Mouse (Mus musculus) brain, adult 2 months (tissue): ENCODE data around the gene Tef.

Source experiments
- DNase-seq: peaks from one replicate; pipeline ENCODE4 v3.0.0; 2011; ENCODE audit warnings: low read depth, low spot score

Tef gene

DNA sequence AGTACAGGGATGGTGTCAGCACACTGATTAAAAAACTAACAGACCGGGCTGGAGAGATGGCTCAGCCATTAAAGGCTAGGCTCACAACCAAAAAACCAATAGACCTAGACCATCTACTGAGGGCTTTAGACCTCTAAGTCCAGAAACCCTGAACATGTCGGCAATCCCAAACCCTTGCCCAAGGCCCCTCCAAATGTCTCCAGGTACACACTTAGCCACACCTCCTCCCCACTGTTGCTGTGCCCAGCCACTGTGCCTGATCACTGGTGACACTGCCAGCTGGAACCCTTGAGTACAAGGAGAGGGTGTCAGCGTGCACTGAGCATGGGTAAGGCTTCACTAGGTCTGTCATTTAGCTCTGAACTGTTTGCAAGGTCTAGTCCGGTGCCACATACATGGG, 3.8 kb upstream of the Tef start:
- no peak for DNase-seq

DNA sequence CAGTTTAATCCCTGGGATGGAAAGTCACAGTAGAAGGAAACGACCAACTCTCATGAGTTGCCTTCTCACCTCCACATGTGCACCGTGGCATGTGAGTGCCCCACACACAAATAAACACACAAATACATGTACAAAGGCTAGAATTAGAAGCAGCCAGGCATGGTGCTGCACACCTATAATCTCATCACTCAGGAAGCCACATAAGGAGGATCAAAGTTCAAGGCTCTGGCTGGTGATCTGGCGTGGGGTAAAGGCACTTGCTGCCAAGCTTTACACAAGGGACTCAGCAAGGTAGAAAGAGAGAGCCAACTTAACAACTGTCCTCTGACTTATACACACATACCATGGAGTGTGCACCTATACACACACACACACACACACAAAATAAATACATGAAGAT, 1.8 kb upstream of the Tef start:
- no peak for DNase-seq

DNA sequence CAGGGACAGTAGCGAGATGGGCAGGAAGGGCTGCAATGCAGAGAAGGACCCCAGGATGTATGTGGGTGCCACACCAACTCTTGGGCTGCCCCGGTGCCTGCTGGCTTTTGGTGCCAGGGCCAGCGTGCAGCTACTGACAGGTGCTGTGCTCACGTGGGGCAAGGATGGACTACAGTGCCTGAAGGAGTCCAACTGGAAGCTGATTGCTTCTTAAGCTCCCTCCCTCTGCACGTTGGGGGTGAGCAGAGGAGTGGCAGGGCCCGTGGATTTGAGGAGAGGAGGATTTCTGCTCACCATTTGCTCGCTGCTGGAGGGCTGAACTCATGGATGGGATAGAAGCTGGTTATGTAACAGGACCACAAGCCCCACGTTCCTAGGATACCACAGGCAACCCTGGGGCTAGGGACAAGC, 725 bp downstream of the Tef start:
- DNase-seq = peak; percentile 97

DNA sequence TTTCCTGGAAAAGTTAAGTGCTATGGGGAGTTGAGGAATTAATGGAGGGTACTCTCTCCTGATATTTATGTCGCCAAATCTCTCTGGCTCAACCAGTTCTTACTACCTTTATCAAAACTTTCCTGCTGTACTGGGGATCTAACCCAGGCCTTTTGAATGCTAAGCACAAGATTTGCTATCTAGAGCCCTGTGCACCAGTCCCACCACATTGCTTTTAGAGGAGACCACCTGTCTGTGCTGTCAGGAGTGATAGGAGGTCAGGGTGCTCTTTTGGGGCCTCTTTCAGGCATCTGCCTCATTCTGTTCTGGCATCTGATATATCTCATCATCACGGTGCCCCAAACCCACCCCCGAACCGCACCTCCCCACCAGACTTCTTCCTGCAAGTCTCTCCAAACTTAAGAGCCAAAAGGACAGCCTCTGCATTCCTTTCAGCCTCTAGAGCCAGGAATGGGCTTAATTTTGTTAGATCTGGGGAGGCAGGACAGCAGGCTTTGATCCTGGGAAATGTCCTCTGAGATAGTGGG, 1.3 kb downstream of the Tef start:
- no peak for DNase-seq

DNA sequence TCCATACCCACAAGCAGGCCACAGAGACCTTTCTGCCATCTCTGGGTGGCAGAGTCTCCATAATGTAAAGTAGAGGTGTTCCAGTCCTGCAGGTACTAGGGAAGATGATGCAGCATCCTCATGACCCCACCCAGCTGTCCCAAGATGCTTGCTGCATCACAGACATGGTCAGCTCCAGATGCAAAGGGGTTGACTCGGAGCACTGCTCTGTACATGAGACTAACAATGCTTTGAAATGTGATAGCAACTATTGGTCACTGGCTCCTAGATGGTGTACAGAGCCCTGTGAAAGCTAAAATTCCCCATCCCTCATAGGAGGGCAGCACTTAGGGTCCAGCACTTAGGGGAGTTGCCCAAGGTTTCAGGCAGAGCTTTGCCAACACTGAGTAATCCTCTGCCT, 2.0 kb downstream of the Tef start:
- no peak for DNase-seq

DNA sequence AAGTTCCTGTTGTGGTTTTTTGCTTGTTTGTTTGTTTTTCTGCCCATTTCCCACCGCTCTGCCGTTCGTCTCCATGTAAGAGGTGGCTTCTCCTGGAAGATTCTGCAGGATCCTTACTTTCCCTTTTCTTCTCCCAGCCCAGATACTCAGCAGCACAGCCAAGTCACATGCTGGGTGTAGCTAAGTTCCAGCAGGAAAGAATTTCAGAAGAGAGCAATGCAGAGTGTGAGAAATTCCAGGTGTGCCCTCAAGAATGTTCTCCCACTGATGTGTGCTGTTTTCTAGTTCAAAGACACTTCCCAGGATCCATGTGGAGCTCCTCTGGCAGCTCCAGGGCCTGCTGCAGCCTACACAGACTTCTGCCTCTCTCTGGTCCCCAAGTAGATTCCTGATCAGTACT, 2.7 kb downstream of the Tef start:
- no peak for DNase-seq

DNA sequence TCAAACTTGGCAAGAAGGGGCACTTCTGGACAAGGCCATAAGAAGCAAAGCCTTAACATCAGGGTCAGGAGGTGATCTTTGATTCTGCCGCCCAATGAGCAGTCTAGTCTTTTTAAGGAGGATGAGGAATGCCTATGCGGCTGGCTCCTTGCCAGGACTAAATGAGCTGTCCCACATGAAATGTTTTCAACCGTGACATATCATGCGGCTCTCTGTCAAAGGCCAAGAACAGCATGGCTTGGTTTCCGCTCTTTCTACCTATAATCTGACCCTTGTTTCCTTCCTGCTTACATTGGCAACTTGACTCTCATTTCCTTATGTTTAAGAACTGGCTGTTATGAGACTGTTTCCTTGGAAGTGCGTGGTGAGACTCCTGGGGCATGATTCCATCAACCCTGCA, 3.4 kb downstream of the Tef start:
- DNase-seq = peak; percentile 53

DNA sequence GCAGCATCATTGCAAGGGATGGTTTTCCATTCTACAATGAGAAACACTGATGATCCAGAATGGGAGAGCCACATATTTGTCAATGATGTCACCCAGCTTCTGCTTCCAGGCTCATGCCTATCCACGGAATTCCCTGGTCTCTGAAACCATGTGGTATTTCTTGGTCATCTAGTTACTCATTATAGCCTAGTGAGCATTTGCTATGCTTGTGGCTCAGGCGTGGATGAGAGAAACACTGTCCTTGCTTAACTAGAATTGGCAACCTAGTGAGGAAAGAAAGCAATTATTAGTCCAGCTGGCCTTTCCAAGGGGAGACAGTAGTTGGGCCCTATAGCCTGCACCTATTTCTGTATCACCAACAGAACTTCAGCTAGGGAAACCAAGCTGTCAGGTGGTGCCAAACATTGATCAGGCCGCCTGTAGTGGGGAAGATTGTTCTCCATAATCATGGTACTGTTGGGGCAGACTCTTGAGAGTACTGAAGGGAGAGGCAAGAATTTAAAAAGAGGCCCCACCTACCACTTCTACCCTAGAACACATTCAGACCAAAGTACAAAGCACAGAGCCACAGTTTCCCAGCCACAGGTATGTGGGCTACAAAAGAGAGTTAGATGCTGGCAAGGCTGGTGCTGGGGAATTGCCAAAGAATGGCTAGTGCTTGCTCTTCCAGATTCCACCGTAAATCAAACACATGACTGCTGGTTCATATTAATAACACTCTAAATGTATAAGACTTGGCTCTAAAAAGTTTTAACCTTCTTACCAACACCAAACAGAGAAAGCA, 4.6 kb downstream of the Tef start:
- no peak for DNase-seq

DNA sequence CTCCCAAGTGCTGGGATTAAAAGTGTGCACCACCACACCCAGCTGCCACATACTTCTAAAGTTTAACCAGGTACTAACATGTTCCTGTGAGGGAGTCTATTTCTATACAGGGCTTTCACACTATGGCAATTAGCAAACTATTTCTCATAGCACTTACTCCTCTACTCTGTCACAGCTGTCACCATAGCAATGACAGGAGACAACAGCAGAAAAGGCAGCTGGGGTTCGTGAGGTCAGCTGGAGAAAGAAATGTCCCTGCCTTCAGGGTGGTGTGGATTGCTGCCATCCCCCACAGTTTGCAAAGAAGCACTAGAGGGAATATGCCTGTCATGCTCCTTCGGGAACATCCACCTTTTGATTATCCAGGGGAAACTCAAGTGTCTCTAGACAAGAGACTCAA, 6.6 kb downstream of the Tef start:
- no peak for DNase-seq

DNA sequence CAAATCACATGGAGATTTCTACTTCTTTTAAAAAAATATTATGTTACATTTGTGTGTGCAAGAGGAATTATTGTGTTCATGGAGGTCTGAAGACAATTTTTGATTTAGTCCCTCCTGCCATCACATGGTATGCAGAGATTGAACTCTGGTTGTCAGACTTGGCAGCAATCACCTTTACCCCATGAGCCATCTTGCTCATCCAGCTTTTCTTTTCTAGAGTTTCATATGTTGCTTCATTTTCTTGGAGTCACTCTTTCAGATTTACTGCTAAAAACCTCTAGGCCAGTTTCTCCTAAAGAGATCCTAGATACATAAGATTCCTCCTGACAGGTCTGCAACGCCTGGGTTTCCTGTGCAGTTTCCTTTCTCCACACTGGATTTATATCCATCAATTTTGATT, 7.3 kb downstream of the Tef start:
- no peak for DNase-seq

DNA sequence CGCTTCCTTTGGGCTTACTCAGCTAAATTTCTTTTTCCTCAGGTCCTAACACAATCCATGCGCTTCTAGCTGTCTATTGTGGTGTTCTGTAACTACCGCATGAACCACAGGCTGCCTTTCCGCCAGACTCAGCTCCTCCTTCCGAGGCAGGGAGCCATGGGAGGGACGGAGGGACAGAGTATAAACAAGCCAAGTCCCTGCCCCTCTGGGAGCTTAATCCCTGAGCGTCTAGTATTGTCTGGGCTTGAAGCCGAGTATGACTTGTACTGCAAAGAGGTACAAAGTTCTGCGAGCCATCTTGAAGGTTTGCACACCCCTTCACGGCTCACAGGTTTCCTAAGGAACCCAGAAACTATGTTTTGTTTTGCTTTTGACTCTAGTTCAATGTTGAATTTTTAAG, 7.9 kb downstream of the Tef start:
- DNase-seq = peak; percentile 96

DNA sequence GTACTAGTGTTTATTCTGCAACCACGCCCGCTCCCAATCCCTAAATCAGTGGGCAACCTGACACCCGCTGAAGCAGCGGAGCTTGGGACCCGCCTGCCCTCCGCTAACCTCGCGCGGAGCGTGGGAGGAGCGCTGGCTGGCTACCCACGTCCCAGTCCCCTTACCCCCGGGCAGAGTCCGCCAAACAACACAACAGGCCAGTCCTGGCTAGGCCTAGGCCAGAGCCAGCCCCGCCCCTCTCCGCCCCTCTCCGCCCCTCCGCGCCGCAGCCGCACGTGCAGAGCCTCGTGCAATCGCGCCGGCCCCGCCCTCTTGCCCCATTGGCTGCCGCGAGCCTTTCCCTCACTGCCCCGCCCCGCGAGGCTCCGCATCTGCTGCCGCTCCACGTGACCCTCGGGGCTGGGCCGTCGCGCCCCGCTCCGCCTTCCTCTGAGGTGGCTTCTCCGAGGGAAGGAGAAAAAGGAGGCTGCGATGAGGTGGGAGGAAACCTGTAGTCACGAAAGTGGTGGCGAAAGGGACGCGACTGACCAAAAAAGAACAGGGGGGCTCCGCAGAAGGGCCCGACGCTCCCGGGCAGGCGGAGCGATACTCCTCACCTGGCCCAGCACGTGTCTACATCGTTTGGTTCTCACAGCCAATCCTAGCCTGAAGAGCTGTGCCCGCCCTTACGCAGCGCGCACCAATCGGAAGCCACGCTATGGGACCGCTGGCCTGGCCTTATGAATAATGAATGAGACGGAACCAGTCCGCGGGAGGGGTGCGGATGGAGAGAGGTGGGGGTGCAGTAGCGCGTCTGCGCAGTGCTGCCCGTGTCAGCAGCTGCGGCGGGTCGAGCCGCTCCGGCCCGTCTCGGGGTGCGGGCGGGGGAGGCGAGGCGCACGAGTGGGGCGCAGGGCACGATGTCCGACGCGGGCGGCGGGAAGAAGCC, 8.7 kb downstream of the Tef start:
- DNase-seq = peak; percentile 100

DNA sequence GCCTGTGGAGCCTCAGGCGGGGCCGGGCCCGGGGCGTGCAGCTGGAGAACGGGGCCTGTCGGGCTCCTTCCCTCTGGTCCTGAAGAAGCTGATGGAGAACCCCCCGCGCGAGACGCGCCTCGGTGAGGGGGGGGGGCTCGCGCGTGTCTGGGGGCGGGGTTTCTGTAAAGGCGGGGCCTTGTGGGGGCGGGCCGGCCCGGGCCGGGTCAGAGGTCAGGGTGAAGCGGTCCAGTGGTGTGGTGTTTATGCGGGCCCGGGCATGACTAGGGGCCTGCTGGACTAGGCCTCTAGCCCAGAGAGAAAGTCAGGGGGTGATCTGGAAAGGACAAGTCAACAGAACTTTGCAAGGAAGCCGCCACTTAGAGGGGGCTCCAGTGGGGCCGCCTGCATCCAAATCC, 9.4 kb downstream of the Tef start:
- DNase-seq = no peak

DNA sequence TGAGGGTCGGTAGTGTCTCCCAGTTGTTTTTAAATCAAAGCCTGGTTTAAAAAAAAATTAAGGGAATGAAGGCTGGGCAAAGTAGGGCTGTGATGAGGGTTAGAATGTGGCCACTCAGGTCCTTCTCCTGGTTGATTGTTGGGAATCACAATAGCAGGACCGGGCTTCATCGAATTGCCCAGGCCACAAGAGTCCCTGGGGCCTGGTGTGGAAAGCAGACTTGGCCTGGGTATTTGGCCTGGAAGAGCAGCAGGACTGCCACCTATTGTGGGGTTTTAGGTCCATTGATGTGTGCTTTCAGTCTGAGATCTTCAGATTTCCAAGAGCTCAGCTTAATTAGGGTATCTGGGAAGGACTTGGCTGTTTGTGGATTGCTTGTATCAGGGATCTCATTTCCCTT, 10.1 kb downstream of the Tef start:
- DNase-seq = peak; percentile 53

DNA sequence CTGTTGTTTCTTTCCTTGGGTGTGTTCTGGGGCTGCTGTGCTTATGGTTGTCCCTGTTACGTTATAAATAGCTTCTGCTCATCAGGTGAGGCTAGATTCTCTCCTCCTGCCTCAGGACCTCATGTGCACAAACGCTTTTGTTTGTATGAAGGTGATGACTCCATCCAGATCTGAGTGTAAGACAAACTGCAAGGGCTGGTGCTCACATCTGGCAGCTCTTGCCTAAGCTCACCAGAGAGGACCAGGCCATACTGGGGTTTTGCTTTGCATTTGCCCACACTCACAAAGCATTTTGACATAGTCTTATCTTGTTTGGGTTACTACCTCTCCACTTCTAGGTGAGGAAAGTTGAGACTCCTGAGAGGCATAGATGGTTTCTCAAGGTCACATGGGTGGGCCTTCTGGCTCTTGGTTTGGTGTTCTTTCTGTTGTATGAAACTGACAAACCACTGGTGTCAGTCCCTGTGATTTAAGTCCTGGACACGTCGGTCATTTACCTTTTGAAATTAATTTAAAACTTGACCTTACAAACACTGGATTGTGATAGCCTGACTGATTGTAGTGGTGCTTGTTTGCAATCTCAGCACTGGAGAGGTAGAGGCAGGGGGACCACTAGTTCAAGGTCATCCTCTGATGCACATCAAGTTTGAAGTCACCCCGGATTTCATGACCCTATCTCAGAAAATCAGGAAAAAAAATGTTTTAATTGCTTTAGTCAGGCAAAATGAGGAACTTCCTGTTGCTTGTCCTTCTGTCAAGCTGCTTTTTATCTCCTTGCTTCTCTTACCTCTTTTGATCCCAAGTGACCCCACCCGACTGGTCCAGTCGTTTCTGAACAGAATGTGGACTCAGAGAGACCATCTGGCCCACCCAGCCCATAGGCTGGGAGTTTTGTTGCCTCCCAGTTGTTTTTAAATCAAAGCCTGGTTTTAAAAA, 10.7 kb downstream of the Tef start:
- no peak for DNase-seq

DNA sequence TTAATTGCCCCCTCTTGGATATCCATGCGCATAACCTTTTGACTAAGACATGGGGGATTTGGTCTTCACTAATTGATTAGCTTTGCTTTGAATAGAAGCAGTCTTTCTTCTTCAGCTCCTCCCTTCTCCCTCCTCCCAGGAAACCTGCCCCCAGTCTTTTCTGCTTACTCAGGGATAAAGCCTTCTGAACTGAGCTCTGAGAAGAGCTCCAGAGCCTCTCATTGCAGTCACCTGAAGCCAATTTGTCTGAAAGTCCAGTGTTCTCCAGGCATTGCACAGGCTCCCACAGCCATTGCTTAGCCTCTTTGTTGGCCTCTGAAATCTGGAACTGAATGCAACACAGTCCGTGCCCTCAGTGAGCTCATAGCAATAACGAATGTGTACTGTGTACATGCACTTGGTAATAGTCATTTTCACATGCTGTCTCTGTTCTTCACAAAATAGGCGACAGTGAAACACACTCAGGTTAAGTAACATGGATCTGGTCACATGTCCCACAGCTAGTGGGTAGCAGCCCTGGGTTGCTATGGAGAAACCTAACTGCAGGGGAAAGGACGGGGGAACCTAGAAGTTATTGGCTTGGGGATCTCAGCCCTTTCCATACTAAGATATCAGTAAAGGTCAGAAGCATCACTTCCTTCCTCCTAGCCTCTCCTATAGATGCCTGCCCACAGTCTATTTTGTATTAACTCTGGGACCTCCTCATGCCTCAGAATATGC, 11.9 kb downstream of the Tef start:
- peak; percentile 54 for DNase-seq

DNA sequence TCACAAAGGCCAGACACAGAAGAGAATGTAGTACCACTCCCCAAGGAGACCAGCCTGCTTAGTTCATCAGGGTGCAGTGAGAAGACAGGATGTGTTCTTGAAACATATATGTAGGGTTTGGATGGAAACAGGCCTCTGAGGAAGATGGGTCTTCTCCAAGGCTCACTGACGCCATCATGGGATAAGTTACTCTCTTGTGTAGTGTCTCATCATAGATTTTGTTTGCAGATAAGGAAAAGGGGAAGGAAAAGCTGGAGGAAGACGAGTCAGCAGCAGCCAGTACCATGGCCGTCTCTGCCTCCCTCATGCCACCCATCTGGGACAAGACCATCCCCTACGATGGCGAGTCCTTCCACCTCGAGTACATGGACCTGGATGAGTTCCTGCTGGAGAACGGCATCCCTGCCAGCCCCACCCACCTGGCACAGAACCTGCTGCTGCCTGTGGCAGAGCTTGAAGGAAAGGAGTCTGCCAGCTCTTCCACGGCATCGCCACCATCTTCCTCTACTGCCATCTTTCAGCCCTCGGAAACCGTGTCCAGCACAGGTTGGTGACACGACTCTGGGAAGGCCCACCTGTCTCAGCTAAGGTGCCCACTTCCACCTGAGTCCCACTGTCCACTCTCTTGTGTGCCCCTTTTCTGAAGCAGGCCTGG, 12.6 kb downstream of the Tef start:
- DNase-seq = peak; percentile 64

DNA sequence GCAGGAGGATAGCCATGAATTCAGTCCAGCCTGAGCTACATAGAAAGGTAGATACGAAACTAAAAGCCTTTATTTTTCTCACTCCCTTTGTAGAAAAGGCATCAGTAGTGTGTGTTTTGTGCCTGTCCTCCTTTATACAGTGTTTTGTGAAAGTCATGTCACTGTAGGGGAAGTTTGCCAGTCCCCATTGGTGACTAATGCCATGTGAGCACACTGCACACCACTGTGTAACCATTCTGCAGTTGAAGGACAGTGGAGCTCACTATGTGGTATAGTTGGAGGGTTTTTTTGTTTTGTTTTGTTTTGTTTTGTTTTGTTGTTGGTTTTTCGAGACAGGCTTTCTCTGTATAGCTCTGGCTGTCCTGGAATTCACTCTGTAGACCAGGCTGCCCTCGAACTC, 16.2 kb downstream of the Tef start:
- DNase-seq = no peak

DNA sequence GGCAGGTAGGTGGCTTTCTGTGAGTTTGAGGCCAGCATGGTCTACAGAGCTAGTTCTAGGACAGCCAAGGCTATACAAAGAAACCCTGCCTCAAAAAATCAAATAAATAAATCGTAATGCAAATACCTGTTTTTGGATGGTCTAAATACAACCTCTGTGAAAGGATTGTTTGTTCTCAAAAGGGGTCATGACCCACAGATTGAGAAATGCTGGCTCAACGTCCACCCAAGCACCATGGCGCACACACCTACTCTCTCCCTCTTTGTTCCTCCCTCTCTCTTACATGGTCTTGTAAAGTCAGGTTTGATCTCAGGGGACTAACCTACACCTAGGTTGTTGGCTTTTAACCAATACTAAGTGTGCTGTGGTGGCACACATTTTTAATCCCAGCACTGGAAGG, 20.4 kb downstream of the Tef start:
- no peak for DNase-seq

DNA sequence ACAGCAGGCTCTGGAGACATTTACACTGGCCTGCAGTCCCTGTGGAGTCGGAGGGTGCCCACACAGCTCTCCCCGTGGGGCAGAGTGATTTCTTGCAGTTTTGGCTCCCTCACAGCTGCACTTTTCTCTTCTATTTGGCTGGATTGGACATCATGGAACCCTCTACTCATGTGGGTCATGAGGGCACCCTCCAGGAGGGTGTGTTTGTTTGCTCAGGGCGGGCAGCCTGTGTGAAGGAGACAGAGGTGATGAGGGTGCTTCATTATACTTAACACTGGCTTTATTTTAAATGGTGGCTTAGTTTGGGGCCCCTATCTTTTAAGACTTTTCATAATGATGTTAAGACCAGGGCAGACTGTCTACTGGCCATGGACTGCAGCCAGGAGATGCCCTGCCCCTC, 22.6 kb downstream of the Tef start:
- DNase-seq = no peak
